Mouse (Mus musculus) limb, embryonic 13.5 days (tissue): ENCODE measurements around the gene Vmn1r30. TPM values are rescaled to one million over a fixed set of nuclear protein-coding genes. Genes with fewer than 3 reads are reported as not detected.

Source experiments
- ATAC-seq: fragments of 200-750 bp; cut with Nextera tagmentation; 2 replicates; pipeline ENCODE4 v1.8.0; 2017; ENCODE audit warnings: low read depth, moderate number of reproducible peaks, moderate TSS enrichment; ENCODE audit not compliant: low FRiP score
- H3K27ac ChIP-seq: fragments of 300-500 bp; sonication (generic); 2 replicates; pipeline ENCODE4 v1.5.1; 2015; ENCODE audit warnings: inconsistent platforms, mild to moderate bottlenecking, moderate library complexity
- H3K27me3 ChIP-seq: fragments of 300-500 bp; sonication (generic); 2 replicates; pipeline ENCODE4 v1.6.1; 2015; ENCODE audit warnings: mild to moderate bottlenecking, inconsistent platforms
- H3K36me3 ChIP-seq: fragments of 300-500 bp; sonication (generic); 2 replicates; pipeline ENCODE4 v1.6.1; 2015; ENCODE audit warnings: inconsistent platforms, mild to moderate bottlenecking, moderate library complexity
- H3K4me1 ChIP-seq: fragments of 300-500 bp; sonication (generic); 2 replicates; pipeline ENCODE4 v1.6.1; 2015; ENCODE audit warnings: inconsistent platforms
- H3K4me2 ChIP-seq: fragments of 300-500 bp; sonication (generic); replicated peaks from 2 replicates; pipeline ENCODE4 v1.6.1; 2015; ENCODE audit warnings: inconsistent platforms, mild to moderate bottlenecking, moderate library complexity
- H3K4me3 ChIP-seq: fragments of 300-500 bp; sonication (generic); 2 replicates; pipeline ENCODE4 v1.5.1; 2015; ENCODE audit warnings: moderate library complexity, mild to moderate bottlenecking, inconsistent platforms
- H3K9ac ChIP-seq: fragments of 300-500 bp; sonication (generic); 2 replicates; pipeline ENCODE4 v1.6.1; 2015; ENCODE audit warnings: mild to moderate bottlenecking, inconsistent platforms
- H3K9me3 ChIP-seq: fragments of 300-500 bp; sonication (generic); 2 replicates; pipeline ENCODE4 v1.6.1; 2016; ENCODE audit warnings: inconsistent platforms
- WGBS: fragments of 180-500 bp; shearing (Covaris S2); methylation state at CpG from one replicate; pipeline ENCODE4 v1.1.7; 2015; 5-methylcytosine and 5-hydroxymethylcytosine counted together
- polyA plus RNA-seq: library from polyadenylated mRNA; unstranded; fragments of >200 nt; fragmentation: Nextera tagmentation; extraction: Ambion mirVana; gene quantifications from 2 replicates; pipeline ENCODE4 v1.2.1, GENCODE M21; 2015

Vmn1r30 gene
- not detected in 2 replicates for polyA plus RNA-seq

DNA sequence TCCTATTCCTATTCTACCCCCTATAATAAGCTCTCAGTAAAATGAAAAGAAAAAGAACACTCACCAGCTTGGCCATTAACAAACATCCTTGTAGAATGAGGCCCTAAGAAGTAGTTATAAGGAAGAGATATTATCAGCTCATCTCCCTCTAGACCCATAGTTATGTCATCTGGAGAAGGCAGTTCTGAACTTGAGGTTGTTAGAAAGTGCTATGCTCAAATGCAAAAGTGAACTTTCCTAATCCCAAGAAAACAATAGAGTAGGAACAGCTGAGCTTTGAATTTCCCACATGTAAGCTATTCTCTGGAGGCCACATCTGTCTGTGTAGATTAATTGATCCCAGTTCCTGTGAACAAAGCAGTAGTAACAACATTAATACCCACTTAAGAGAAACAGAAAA lies at the start of gene Vmn1r30:
TSS of gene Vmn1r30 (minus strand) at position 101 of the 400 bp plus-strand sequence.
- ATAC-seq, result no peak
- H3K27ac ChIP-seq, result no peak within 1 kb of the TSS
- H3K4me2 ChIP-seq, result no peak within 1 kb of the TSS
- H3K36me3 ChIP-seq, result no peaks in the 10 kb centered on the region
- no peak within 1 kb of the TSS for H3K4me3 ChIP-seq
- H3K27me3 ChIP-seq, result no peaks in the 10 kb centered on the region
- no peaks in the 10 kb centered on the region for H3K4me1 ChIP-seq
- no peak within 1 kb of the TSS for H3K9ac ChIP-seq
- no peaks in the 10 kb centered on the region for H3K9me3 ChIP-seq

DNA sequence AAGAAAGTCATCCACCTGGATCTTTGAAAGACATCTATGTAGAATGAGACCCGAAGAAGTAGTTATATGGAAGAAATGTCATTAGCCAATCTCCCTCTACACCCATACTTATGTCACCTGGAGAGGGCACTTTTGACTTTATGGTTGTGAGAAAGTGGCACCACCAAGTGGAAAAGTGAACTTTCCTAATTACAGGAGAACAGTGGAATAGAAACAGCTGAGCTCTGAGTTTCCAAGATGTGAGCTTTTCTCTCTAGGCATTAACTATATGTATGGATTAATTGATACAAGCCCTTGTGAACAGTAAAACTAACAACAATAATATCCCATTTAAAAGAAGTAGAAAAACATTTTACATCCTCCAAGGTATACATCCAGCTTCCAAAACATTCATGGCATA lies 32.0 kb upstream of the Vmn1r30 start, which contains the start of gene Vmn1r31:
TSS of gene Vmn1r31 (minus strand) at position 101 of the 400 bp plus-strand sequence.
- no peaks in the 10 kb centered on the region for H3K27me3 ChIP-seq
- no peaks in the 10 kb centered on the region for H3K36me3 ChIP-seq
- no peak within 1 kb of the TSS for H3K27ac ChIP-seq
- ATAC-seq, result no peak
- H3K9ac ChIP-seq, result no peak within 1 kb of the TSS
- no peak within 1 kb of the TSS for H3K4me3 ChIP-seq
- 84% methylated on average over 1 of the region's 1 CpGs for whole genome bisulfite sequencing
- no peaks in the 10 kb centered on the region for H3K9me3 ChIP-seq
- H3K4me2 ChIP-seq, result no peak within 1 kb of the TSS
- H3K4me1 ChIP-seq, result no peaks in the 10 kb centered on the region

Other genes starting within 250 kb of the Vmn1r30 start
- gene Vmn1r27, start 224.6 kb downstream of the Vmn1r30 start, polyA plus RNA-seq, result not detected in 2 replicates
- gene Vmn1r28, start 181.3 kb downstream of the Vmn1r30 start, polyA plus RNA-seq, result not detected in 2 replicates
- not detected in 2 replicates for gene Vmn1r29, start 141.8 kb downstream of the Vmn1r30 start, polyA plus RNA-seq
- gene Vmn1r31, start 31.9 kb upstream of the Vmn1r30 start, polyA plus RNA-seq, result not detected in 2 replicates
- 53.3 and 55.3 TPM in 2 replicates for gene Abcg2, start 141.1 kb upstream of the Vmn1r30 start, polyA plus RNA-seq